Mouse (Mus musculus) heart, postnatal 25 days (tissue): Measurements from ENCODE around the gene Ppp1r9a. TPM values are rescaled to one million over a fixed set of nuclear protein-coding genes. Genes with fewer than 3 reads are reported as not detected.

ENCODE experiments used
- DNase-seq: peaks from one replicate; pipeline ENCODE4 v3.0.0; 2022; ENCODE audit warnings: low spot score
- intact Hi-C: fragments of 180-260 bp; cut with DNase I; formaldehyde crosslinking; loops from one replicate; pipeline ENCODE4 v1.15.1; 2025
- total RNA-seq, 2 experiments: library from RNA; stranded (reverse); gene quantifications; 2 replicates each; pipeline ENCODE4 v1.2.3; 2021

The Ppp1r9a gene
- total RNA-seq, 2 experiments from 2014 or later = 11.8 to 12.7 TPM

- intact Hi-C loops = no loop called here
- DNase-seq = no peak
Measured at GRCm38 (mm10) chr6:5138875-5139631, 236.3 kb downstream of the Ppp1r9a start.

- intact Hi-C loops = no loop called here
- no peak for DNase-seq
Measured at GRCm38 (mm10) chr6:5139666-5140065, 236.9 kb downstream of the Ppp1r9a start.

GRCm38 (mm10) chr6:5147488-5148142, 244.9 kb downstream of the Ppp1r9a start:
- DNase-seq = no peak

GRCm38 (mm10) chr6:5149941-5150340, 247.2 kb downstream of the Ppp1r9a start:
- DNase-seq = no peak
- intact Hi-C loops = no loop called here

More at GRCm38 (mm10) chr6:5147488-5148142, 244.9 kb downstream of the Ppp1r9a start:
- intact Hi-C loops = no loop called here

- no peak for DNase-seq
- intact Hi-C loops = no loop called here
Measured at GRCm38 (mm10) chr6:5151171-5151570, 248.5 kb downstream of the Ppp1r9a start.

- no peak for DNase-seq
- intact Hi-C loops = no loop called here
Measured at GRCm38 (mm10) chr6:5152185-5152584, 249.5 kb downstream of the Ppp1r9a start.

- no peak for DNase-seq
- intact Hi-C loops = no loop called here
Measured at GRCm38 (mm10) chr6:5154786-5155185, 252.1 kb downstream of the Ppp1r9a start.

- DNase-seq = no peak
- intact Hi-C loops = no loop called here
Measured at GRCm38 (mm10) chr6:5155313-5155927, 252.7 kb downstream of the Ppp1r9a start.

GRCm38 (mm10) chr6:5156541-5157425, 254.1 kb downstream of the Ppp1r9a start:
- intact Hi-C loops = no loop called here
- DNase-seq = no peak

GRCm38 (mm10) chr6:5159385-5159791, 256.7 kb downstream of the Ppp1r9a start:
- intact Hi-C loops = no loop called here
- no peak for DNase-seq

GRCm38 (mm10) chr6:5162052-5162451, 259.3 kb downstream of the Ppp1r9a start:
- intact Hi-C loops = no loop called here
- no peak for DNase-seq

- no peak for DNase-seq
- intact Hi-C loops = no loop called here
Measured at GRCm38 (mm10) chr6:5163507-5164144, 260.9 kb downstream of the Ppp1r9a start.

- intact Hi-C loops = loop anchor here (5.0 kb wide), 1 partner anchor 37 kb away; no protein-coding TSS in a partner anchor
- no peak for DNase-seq
Measured at GRCm38 (mm10) chr6:5164855-5165254, 262.1 kb downstream of the Ppp1r9a start.

GRCm38 (mm10) chr6:5167051-5167677, 264.4 kb downstream of the Ppp1r9a start:
- intact Hi-C loops = loop anchor here (5.0 kb wide), 1 partner anchor 35 kb away; no protein-coding TSS in a partner anchor
- DNase-seq = no peak

GRCm38 (mm10) chr6:5168158-5168557, 265.4 kb downstream of the Ppp1r9a start:
- DNase-seq = no peak
- intact Hi-C loops = loop anchor here (5.0 kb wide), 1 partner anchor 34 kb away; no protein-coding TSS in a partner anchor

GRCm38 (mm10) chr6:5171418-5171817, 268.7 kb downstream of the Ppp1r9a start:
- intact Hi-C loops = no loop called here

GRCm38 (mm10) chr6:5172571-5172970, 269.9 kb downstream of the Ppp1r9a start:
- DNase-seq = no peak
- intact Hi-C loops = no loop called here

More at GRCm38 (mm10) chr6:5171418-5171817, 268.7 kb downstream of the Ppp1r9a start:
- DNase-seq = no peak

GRCm38 (mm10) chr6:5174179-5174812, 271.6 kb downstream of the Ppp1r9a start:
- DNase-seq = no peak
- intact Hi-C loops = no loop called here
